Mouse (Mus musculus) naive thymus-derived CD4-positive, alpha-beta T cell, adult 2 months (primary cell): ENCODE data around the gene Sh3gl3.

Experiments used
- DNase-seq: peaks from one replicate; pipeline ENCODE4 v3.0.0-alpha.2; 2011; ENCODE audit warnings: low read depth

Sh3gl3 gene

DNA sequence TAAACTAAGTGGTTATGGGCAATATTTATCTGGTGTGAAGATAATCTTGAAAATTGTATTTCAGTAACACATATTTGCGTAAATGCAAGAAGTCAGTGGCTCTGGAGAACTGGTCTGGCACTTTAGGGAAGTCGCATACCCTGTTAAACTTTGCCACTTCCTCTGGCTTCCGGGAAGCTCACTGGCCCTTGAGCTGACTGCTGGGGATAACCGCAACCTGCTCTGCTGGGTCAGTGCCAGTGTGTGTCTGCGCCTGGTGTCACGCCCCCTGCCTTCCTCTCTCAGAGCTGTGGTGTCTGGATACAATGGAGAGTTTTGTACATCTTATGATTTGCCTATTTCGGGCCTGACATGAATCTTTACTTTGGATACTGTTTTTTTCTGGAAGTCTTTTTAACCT lies 119.8 kb downstream of the Sh3gl3 start:
- DNase-seq = no peak

DNA sequence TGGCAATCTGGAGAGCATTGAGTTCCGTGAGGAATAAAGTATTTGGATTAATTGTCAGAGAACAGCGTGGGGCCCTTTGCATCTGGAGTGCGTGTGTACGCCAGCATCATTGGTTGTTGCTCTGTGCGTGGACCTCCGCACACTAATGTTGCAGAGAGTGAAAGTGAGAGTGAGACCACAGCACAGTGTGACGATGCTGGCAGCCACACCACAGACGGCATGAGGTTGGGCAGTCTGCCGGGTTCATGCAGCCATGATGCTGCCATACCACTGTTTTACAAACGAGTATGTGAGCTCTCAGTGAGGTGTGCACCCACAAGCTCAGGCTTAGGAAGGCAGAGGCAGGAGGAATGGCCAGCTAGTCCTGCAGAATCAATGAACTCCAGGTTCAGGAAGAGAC lies 120.4 kb downstream of the Sh3gl3 start:
- DNase-seq = no peak

GRCm38 (mm10) chr7:82294611-82295010 lies 121.0 kb downstream of the Sh3gl3 start:
- DNase-seq = no peak

DNA sequence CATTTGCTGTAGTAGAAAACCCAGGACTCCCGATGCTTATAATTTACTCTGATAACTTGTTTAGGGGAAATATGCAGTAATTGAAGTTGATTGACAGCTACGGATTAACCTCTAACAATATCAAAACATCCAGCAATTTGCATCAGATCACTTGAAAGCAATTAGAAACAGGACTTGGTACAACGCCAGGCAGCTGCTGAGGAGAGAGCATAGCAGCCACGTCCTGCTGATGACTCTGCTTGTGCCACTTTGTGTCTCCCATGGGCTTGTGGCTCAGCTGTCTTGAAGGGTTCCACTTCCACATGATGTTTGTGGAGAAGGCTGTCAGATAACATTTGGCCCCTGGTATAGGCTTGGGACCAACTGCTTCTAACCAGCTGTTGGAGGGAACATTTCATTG lies 134.8 kb downstream of the Sh3gl3 start:
- DNase-seq = no peak

DNA sequence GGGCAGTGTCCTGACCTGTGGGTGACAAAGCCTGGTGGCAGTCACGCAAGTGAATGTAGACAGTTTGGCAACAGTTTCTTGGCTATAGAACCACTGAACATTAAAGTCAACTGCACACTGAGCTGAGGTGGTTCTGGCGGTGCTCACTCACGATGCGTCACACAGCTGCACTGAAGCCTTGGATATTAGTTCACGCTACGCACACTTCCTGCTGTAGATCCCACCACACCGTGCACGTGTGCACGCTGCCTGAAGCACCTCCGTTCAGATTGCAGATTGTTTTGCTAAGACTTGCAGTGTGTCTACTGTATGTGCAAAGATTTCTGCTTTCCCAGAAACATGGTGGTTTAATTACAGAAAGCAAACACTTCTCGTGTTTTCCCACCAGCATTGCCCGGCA lies 144.9 kb downstream of the Sh3gl3 start:
- DNase-seq = no peak

GRCm38 (mm10) chr7:82326616-82327015 lies 153.0 kb downstream of the Sh3gl3 start:
- DNase-seq = no peak

GRCm38 (mm10) chr7:82327201-82327600 lies 153.6 kb downstream of the Sh3gl3 start:
- DNase-seq = no peak

- no peak for DNase-seq
Measured at GRCm38 (mm10) chr7:82327881-82328280, 154.2 kb downstream of the Sh3gl3 start.

- no peak for DNase-seq
Measured at GRCm38 (mm10) chr7:82329831-82330230, 156.2 kb downstream of the Sh3gl3 start.

- DNase-seq = no peak
Measured at GRCm38 (mm10) chr7:82330860-82331259, 157.2 kb downstream of the Sh3gl3 start.

GRCm38 (mm10) chr7:82334000-82334399 lies 160.4 kb downstream of the Sh3gl3 start:
- no peak for DNase-seq

- no peak for DNase-seq
Measured at GRCm38 (mm10) chr7:82335211-82336121, 161.8 kb downstream of the Sh3gl3 start, which contains the start of gene Adamtsl3. Gene Adamtsl3 (plus strand): TSS chr7:82335694.

GRCm38 (mm10) chr7:82336132-82336531 lies 162.5 kb downstream of the Sh3gl3 start:
- DNase-seq = no peak

GRCm38 (mm10) chr7:82338121-82338520 lies 164.5 kb downstream of the Sh3gl3 start:
- DNase-seq = no peak

- no peak for DNase-seq
Measured at GRCm38 (mm10) chr7:82338532-82338931, 164.9 kb downstream of the Sh3gl3 start.

DNA sequence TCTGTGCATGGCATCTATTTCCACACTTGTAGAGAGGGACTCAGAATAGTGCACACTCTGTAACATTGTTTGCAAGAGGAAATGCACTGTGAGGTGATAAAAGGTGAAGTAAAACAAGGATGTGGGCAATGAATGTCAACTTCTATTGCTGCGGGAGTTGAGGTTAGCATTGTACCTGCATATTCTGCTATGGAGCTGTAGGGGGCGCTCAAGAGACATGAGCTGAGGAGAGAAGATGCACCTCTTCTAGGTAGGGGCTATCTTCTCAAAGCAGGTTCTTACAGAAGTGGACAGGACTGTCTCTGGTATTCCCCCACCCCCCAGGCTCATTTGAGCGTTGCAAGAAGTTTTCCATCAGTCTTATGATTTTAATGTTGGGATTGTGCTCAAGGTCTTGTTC lies 165.6 kb downstream of the Sh3gl3 start:
- peak; percentile 5 for DNase-seq

- no peak for DNase-seq
Measured at GRCm38 (mm10) chr7:82341476-82341875, 167.8 kb downstream of the Sh3gl3 start.

DNA sequence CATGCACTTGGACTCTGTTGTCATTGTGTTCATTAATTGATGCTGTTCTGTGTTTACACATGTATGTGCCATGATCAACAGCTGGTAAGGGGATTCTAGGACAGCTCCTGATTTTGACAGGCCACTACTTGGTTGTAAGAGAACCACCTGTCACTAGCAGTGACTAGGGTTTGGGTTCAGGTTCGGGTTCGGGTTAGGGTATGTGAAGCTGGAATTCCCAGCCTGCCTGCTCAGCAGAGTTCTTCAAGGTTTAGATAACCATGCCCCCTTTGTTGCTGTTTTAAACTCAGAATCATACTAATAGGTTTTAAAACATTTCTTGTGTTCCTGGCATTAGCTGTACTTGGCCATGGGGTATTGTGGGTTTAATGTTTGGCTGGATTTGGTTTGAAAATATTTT lies 173.1 kb downstream of the Sh3gl3 start:
- DNase-seq = no peak

DNA sequence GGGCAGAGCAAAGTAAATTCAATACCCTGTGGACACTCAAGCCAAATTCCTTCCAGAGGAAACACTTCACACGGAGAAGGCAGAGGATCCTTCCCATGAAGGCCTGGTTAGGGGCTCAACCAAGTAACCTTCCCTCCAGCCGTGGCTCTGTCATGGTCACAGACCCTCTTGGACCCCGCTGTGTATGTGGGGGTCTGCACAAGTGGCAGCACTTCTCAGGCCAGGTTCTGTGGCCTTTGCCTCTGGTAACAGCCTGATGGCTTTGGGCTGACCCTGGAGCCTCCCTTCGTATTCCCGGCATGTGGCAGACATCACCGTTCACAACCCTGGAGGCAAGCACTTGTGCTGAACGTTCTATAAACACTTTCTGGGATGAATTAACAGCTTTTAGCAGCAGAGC lies 176.2 kb downstream of the Sh3gl3 start:
- DNase-seq = no peak

DNA sequence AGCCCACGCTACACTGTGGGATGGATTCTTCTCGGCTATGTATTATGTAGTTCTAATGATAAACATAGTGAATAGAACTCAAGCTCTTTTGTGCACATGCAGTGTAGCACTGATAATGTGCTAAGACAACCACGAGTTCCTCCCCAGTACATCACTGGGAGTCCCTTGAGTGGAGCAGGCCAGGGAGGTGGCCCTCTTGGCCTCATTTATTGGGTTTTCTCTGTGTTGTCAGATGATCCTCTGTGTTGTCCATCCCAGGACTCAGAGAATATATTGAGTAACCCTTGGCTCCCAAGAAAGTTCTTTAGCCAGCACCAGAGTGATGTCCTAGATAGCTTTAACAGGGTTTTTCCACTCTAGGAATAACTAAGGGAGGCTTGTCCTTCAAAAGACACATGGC lies 176.8 kb downstream of the Sh3gl3 start:
- no peak for DNase-seq
